Comparison of ENCODE assay signal across 11 mouse cellular contexts in the genomic region with DNA sequence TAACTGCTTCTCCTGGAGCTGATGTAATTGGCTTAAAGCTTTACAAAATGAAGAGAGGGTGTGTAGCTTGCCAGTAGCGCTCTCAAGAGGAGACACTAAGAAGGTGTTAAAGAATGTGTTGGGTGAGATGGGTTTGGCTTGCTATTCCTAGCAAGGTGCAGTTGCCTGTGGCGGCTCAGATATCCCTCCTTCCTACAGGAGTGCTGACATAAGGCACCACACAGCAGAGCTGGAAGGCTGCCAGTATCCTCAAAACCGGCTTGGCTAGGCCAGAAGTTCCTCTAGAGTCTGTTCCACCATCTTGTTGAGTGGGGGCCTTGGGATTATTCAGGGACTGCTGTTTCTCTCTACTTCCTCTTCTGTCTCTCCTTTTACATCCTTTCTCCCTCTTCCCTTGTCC.
DNase-seq lines count a peak whose midpoint lies in the region; ATAC-seq and TF ChIP-seq lines count a peak whose summit lies in the region.
"Had no signal": no experiment of that assay in that cellular context is flagged by ENCODE, and none has a peak within 500 bp of the region (broad histone marks: within the 10 kb centered on the region; RNA-seq: fewer than 3 reads in every experiment).

No protein-coding gene starts in this region.

- peak; percentile 17 for DNase-seq in cerebellum, adult 18-20 months
- DNase-seq in kidney, postnatal 10 days: peak; percentile 33
- DNase-seq in kidney, adult 8-10 months: no peak
- peak; percentile 44 to 48 for DNase-seq in frontal cortex, postnatal 36 days (ENCODE audit: low spot score in 2 of 2)
- DNase-seq in right cerebral cortex, adult 2 months (ENCODE audit: low spot score in 2 of 2): peak; percentile 31 to 33
- DNase-seq in thymus, postnatal 4 days: no peak
- DNase-seq in layer of hippocampus, adult 2 months (ENCODE audit: low spot score in 2 of 2): no peak

- H3K27ac ChIP-seq in layer of hippocampus, adult 2 months: no peak overlapping the region
- H3K27ac ChIP-seq: embryonic facial prominence, embryonic 15.5 days; liver, embryonic 12.5 days had no signal

- ATAC-seq in cerebellum, adult (ENCODE audit: insufficient number of reproducible peaks, low FRiP score, low TSS enrichment): no peak
- ATAC-seq: liver, embryonic 12.5 days had no signal

- no peak for TF ChIP-seq CTCF in layer of hippocampus, adult 2 months (conservative IDR thresholded peaks at IDR 0.05)

- H3K4me3 ChIP-seq in layer of hippocampus, adult 2 months: no peak overlapping the region
- H3K4me3 ChIP-seq: embryonic facial prominence, embryonic 15.5 days; liver, embryonic 12.5 days; myocyte had no signal

Comparison
In these comparisons a context has a peak if more than half of its experiments do, and no peak if none do; other contexts are left out.
1. DNase-seq: peak in cerebellum, adult 18-20 months (2 of 2), kidney, postnatal 10 days (single experiment), frontal cortex, postnatal 36 days (2 of 2) and right cerebral cortex, adult 2 months (2 of 2); none in kidney, adult 8-10 months (0 of 2), thymus, postnatal 4 days (single experiment) and layer of hippocampus, adult 2 months (0 of 2).